Comparison of ENCODE assay signal across 8 mouse cellular contexts in genomic region chr1:117519498-117520032, GRCm38 (mm10).
DNase-seq lines count a peak whose midpoint lies in the region; ATAC-seq and TF ChIP-seq lines count a peak whose summit lies in the region.

No protein-coding gene starts in this region.

- no peak overlapping the region for H3K27ac ChIP-seq in lung, embryonic 14.5 days (ENCODE audit: low read depth)

- no peaks in the 10 kb centered on the region for H3K36me3 ChIP-seq in lung, embryonic 14.5 days (ENCODE audit: insufficient read depth)

- peak; percentile 57 for TF ChIP-seq CTCF in lung, embryonic 14.5 days (IDR thresholded peaks at IDR 0.05; ENCODE audit: low read depth)

- peak; percentile 30 for DNase-seq in lung, embryonic 14.5 days
- no peak for DNase-seq in lung, postnatal 4 days
- peak; percentile 18 for DNase-seq in embryo, embryonic 11 days
- DNase-seq in kidney, postnatal 14 days, result peak; percentile 4
- peak; percentile 20 for DNase-seq in retina, postnatal 7 days (ENCODE audit: low read depth, low spot score)
- DNase-seq in lung, postnatal 25 days (ENCODE audit: low spot score), result no peak
- DNase-seq in adrenal gland, postnatal 4 days (ENCODE audit: low spot score in 2 of 2), result no peak
- no peak for DNase-seq in urinary bladder, adult 2 months (ENCODE audit: low spot score)

- H3K27me3 ChIP-seq in lung, embryonic 14.5 days (ENCODE audit: insufficient read depth, low read length), result no peaks in the 10 kb centered on the region

- H3K4me1 ChIP-seq in lung, embryonic 14.5 days (ENCODE audit: insufficient read depth), result no peaks in the 10 kb centered on the region

- no peak overlapping the region for H3K4me2 ChIP-seq in lung, embryonic 14.5 days

- H3K9me3 ChIP-seq in lung, embryonic 14.5 days (ENCODE audit: low read depth, low read length), result no peaks in the 10 kb centered on the region

- ATAC-seq in lung, embryonic 14.5 days (ENCODE audit: insufficient read depth), result no peak

- 27% methylated on average over 5 of the region's 5 CpGs for WGBS in lung, embryonic 14.5 days

- H3K9ac ChIP-seq in lung, embryonic 14.5 days, result no peak overlapping the region

- no peak overlapping the region for H3K4me3 ChIP-seq in lung, embryonic 14.5 days (ENCODE audit: low read depth, low read length)

Comparison
In these comparisons a context has a peak if more than half of its experiments do, and no peak if none do; other contexts are left out.
1. DNase-seq: peak in lung, embryonic 14.5 days (single experiment), embryo, embryonic 11 days (single experiment), kidney, postnatal 14 days (single experiment) and retina, postnatal 7 days (single experiment); none in lung, postnatal 4 days (0 of 2), lung, postnatal 25 days (single experiment), adrenal gland, postnatal 4 days (0 of 2) and urinary bladder, adult 2 months (single experiment).